Mouse (Mus musculus) Muller cell, postnatal 12 days (primary cell): ENCODE data around the gene Atp6v0a1.

ENCODE experiments used
- DNase-seq: peaks from one replicate; pipeline ENCODE4 v3.0.0-alpha.2; 2015; ENCODE audit errors: inconsistent ontology term

Atp6v0a1 gene

DNA sequence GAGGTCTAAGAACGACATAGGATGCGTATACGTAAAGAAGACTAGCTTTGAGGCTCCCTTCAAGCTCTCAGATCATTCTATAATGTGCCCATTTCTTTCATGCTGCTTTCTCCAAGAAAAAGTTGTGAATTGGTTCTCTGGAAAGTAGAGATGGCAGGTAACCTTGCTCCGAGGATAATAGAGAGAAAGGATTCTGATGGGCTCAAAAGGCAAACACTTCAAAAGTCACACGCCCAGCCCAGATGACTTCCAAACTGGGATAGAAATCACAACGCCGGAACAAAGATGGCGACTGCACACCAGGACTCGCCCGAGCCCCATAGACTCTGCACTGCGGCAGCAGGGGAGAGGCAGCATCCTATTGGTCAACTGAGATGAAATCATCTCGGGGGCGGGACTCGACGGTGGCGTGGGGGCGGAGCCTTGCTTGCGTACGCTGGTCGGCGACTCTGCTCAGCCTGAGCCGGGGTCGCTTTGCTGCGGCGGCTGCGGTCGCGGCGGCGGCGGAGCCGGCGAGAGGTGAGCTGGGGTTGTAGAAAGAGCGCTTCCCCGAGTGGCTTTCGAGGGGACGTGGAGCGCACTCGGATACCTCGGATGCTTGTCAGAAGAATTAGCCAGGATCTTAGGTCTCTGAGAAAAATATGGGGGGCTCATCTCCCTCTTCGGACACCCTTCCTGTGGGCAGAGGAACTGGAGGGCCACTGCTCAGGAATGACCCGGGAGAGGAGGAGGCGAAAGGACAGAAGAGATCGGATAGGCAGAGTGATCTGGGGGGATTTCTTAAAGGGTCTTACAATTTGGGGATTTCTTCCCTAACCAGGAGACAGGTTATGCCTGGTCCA is at the start of gene Atp6v0a1:
Gene Atp6v0a1, plus strand, starts transcription at position 407 of the 842 bp plus-strand sequence.
- peak; percentile 96 for DNase-seq

DNA sequence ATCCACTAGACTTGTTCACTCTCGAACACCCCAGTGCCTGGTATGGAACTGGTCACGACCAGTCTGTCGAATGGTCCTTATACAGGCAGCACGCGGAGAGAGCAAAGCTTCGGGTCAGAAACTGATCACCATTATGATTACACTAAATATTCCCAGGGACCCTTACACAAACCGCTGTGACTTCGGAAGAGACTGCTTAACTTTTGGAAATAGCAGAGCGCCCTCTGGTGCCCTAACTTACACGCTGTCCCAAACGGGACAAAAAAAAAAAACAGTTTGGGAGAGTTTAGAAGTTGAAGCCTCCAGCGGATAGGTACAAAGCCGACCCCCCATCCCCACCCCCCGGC is 49.8 kb upstream of the Atp6v0a1 start:
- DNase-seq = no peak

DNA sequence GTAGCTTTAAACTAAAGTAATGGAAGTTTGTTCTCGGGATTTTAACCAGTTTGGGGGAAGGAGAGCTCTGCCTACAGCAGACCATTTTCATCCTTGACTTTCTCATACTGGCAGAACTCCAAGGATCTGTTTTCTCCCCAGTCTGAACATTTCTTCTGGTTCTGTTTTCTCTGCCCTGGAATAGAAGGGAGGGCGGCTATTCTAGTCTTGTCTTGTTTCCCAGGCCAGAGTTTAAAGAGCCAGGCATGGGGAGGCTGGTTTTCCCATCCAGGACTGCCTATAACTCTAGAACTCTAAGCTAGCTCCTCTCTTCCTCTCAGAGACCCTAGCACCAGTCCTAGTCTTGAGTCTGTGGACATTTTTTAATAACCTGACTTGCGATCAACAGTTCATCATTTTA is 49.4 kb upstream of the Atp6v0a1 start:
- DNase-seq = no peak

DNA sequence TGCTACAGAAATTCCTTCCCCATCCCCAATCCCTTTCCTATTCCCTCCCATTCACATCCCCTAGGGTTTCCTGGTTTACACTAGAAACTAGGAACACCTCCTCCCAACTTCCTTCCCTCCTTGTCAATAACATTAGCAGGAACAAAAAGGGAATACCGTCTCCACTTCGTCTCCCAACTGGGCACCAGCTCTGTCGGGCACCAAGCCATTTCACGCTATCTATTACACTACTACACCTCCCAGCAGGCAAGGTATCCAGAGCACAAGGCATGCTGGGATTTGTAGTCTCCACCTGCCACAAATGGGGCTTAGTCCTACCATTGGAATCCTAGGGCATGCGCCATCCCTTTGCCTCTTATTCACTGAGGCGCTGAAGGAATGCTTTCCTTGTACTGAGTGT is 48.7 kb upstream of the Atp6v0a1 start:
- no peak for DNase-seq

DNA sequence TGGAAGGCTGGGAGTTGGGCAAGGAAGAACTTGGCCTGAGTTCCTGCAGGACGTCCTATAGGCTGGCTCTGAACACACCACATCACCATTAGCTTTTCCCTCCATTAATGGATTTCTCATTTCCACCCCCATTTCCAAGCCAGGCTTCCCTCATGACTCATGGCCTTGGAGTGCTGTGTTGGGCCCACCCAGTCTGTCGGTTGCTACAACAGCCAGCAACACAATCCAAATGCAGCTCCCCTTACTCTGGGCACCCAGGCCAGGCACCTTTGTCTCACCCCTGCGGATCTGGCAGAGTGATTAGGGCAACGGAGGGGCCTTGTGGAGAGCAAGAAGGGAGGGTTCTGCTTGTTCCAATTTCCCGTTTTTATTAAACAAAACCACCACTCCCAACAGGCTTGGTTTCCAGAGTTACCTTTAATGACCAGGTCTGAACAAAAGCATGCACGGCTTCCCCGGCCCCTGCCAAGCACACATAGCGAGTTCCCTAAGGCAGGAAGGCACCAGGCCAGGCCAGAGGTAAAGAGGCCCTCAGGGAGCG is 46.8 kb upstream of the Atp6v0a1 start:
- DNase-seq = peak; percentile 88

DNA sequence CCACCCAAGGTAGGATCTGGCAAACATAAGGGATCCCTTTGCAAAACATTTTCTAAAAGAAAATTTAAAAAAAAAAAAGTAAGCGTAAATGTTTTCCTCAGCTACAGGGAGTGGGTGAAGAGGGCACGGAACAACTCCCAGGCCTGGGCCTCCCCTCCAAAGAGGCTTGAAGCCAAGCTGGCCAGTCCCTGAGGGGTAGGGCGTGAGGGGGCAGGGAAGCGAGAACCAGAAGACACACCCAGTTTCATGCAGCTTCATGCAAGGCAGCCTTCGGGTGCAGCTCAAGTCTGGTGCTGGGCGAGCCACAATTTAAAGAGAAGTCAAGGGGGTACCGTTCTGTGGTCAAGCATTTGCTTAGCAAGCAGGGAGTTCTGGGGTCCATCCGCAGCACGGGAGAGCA is 45.6 kb upstream of the Atp6v0a1 start:
- DNase-seq = no peak

DNA sequence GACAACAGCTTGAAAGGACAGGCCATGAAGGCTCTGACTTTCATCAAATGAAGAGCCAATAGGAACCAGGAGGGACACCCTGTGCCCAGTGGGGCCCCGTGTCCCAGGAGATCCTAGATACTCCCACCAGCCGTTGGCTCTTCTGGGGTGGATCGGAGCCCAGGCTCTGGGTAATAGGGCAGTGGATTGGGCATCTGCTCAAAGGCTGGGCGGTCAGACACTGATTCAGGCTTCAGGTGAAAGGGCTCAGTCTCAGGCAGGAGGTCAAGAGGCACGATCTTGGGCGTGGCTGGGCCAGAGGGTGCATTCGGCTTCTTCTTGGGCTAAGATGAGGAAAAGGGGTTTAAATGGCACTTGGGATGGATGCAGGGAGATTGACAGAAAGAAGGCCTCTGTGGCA is 45.1 kb upstream of the Atp6v0a1 start:
- no peak for DNase-seq

DNA sequence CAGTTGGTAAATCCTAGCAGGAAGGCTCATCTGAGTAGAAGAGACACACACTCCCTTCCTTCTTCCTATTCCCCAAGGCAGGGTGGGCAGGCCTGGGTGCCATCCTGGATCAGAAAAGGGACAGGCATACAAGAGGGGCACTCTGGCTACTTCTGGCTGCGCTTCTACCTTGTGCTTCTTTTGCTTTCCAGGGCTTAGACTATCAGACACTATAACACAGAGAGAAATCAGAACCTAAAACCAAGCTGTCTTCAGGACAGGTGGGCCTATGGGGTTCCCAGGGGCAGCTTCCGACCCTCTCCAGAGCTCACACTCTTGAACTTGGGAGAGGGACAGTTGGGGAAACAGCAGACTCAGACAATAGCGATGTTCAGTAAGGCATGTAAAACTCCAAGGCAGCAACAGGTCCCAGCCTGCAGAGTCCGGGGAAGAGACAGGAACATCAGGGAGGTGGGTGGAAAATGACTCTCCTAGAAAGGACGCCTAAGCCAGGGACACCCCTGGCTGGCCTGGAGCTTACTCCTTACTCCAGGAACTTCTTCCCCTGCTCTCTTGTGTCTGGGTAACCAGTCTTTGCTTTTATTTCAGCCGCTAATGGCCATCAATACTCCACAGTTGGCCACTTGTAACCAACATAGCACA is 44.2 kb upstream of the Atp6v0a1 start:
- DNase-seq = no peak

DNA sequence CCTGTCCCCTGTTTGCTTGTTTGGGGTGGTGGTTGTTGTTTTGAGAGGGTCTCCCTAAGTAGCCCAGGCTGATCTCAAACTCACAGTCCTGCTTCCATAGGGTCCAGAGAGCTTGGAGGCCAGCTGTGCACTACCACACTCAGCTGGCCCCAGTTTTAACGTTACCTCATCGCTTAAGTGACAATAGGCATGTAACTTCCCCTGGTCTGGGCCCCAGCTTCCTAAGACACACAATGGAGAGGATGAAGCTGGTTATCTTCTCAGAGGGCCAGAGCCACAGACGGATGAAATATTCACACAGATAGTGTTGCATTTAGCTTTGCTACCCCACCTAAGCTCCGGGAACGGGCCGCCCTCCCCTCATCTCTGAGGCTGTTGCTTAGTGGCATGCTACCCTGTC is 43.5 kb upstream of the Atp6v0a1 start:
- no peak for DNase-seq

DNA sequence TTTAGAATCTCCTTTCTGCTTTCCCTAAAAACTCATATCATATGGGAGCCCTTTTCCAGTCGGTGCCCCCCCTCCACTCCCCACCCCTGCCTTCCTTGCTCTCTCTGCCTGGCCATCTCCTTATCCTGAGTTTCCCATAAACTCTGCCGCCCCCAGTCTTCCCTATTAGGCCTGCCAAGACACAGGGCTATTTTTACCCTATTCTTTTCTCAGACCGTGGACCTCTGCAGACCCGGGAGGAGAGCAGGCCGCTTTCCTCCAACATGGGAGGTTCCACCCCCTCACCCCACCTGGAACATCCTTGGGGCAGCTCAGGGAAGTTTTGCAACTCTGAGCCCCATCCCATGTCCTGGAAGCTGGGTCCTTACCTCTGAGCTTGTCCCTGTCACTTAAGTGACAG is 41.9 kb upstream of the Atp6v0a1 start:
- no peak for DNase-seq

DNA sequence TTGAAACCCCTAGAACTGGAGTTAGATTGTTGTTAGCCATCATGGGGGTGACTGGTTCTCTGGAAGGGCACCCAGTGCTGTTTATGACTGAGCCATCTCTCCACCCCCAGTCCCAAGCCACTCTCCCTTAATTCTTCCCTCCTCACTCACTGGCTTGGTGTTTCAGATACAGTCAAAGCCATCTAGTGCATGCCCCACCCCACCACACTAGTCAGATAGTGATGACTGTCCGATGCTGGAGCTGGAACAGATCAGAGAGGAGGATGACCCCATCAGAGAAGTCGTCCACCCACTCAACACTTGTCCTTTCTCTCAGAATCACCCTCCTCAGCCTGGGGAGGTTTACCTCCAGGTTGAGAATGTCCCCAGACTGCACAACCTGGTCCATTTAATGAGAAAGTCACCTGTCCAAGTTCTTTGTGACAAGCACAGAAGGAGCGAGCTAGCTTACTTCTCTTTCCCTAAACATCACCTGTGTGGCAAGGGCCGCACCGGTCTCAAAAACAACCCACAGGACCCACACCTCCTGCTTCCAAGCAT is 41.3 kb upstream of the Atp6v0a1 start:
- no peak for DNase-seq

DNA sequence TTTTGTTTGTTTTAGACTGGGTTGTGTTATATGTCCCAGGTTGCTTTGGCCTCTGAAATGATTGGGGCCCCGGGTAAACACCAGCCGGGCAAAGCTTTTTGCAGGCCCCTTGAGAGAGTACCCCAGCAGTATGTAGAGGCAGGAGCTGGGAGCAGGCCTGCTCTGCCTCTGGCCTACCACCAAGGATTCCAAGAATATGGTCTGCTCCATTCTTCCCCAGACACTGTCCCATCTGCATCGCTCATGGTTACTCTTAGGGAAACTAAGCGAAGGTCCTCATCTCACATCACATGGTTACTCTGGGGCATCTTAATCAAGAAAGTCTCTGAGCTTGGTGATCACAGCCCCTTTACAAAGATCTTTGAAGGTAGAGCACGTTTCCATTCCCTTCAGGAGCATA is 40.8 kb upstream of the Atp6v0a1 start:
- DNase-seq = no peak

DNA sequence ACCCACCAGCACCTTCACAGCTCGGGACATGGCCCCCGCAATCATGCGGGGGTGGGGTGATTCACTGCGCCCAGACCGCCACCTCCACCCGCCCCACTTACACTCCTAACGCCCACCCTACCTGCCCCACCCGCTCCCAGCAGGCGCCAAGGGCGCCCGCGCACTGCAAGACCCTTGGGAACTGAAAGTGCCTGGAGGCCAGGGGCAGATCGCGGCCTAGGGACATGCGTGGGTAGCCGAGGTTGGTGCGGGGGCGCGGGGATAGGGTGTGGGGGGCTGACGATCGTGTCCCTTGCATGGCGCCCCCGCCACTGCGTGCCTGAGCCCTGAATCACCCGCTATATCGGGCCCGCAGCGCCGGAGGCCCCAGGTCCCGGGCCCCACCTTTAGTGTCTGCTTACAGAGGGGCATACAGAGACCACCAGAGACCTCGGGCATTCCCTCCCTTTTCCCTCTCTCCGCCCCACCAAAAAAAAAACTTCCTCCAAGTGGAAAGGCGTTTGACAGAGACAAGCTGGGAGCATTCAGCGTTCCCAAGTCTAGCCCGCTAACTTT is 40.0 kb upstream of the Atp6v0a1 start:
- DNase-seq = peak; percentile 75

DNA sequence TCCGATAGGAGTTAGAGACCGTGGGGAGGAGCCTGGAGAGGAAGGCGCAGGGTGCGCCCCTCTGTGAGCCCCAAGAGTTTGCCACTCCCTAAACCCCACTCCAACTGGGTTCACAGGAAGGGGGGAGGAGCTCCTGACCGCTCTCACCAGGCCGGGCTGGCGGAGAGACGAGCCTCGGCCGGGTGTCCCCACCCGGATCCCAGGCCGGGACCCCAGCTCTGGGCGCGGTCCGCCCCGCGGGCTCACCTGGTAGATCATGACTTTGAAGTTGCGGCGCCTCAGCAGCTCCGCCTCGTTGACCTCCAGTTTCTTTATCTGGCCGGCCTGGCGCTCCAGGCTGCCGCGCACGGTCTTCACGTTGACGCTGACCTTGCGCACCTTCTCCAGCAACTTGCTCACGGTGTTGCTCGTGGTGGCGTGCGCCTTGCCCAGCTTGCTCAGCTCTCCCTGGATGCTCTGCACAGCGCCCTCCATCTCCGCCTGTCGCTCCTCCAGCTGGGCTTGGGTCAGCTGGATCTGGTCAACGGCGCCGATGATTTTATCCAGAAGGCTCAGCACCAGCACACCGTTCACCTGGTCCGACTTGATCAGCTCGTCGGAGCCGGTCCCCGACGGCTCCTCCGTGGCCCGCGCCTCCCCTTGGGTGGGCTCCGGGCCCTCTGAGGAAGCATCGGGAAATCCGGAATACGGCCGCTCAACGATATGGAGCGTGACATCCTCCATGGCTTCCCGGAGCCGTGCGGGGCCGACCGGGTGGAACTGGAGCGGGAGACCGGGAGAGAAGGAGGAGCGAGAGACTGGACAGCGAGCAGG is 39.3 kb upstream of the Atp6v0a1 start:
- peak; percentile 84 for DNase-seq

DNA sequence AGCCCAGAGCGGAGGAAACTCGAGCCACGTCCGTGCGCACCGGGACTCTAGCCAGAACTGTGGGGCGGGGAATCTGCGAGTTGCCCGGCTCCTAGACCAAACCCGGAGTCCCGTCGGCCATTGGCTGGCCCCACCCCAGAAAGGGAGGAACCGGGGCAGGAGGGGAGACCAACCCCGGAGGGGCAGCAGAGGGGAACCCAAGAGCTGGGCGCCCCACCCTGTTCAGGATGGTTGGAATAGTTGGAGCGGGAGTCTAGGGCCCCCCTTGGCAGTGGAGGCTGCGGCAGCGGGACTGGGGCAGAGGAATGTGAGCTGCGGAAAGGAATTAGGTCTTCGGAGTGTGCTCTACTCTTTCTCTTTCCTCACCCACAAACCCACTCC is 38.7 kb upstream of the Atp6v0a1 start, which contains the start of gene Cavin1:
Gene Cavin1, minus strand, starts transcription at position 331 of the 381 bp plus-strand sequence.
- peak; percentile 100 for DNase-seq

DNA sequence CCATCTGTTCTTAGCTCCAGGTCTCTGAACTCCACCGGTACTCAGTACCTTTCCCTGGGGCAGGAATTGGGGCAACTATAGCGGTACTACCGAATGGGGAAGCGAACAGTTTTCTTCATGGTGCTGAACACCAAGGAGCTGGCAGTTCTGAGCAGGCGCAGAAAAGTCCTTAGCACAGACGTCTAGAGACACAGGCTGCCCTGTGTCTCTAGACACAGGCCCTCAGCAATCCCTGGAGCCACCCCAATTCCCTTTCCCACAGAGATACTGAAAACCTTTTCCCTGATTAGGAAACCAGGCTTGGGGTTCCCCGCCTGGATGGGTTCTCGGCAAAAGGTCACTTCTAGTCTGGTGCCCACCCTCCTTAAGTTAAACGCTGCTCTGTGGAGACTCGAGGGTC is 37.8 kb upstream of the Atp6v0a1 start:
- DNase-seq = no peak

DNA sequence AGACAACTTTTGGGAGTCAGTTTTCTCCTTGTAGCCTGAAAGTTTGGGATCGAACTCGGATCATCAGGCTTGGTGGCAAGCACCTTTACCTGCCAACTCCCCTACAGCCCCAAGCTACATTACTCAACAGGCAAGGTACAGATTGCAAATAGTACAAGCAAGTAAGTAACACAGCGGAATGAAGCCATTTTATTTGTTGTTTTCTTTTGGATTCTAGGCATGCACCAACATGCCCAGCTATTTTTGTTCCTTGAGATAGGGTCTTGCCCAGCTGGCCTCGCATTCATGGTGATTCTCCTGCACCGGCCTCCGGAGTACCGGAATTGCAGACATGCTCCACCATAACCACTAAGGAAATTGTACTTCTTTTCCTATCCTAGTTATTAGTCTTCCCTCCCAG is 36.0 kb upstream of the Atp6v0a1 start:
- no peak for DNase-seq

DNA sequence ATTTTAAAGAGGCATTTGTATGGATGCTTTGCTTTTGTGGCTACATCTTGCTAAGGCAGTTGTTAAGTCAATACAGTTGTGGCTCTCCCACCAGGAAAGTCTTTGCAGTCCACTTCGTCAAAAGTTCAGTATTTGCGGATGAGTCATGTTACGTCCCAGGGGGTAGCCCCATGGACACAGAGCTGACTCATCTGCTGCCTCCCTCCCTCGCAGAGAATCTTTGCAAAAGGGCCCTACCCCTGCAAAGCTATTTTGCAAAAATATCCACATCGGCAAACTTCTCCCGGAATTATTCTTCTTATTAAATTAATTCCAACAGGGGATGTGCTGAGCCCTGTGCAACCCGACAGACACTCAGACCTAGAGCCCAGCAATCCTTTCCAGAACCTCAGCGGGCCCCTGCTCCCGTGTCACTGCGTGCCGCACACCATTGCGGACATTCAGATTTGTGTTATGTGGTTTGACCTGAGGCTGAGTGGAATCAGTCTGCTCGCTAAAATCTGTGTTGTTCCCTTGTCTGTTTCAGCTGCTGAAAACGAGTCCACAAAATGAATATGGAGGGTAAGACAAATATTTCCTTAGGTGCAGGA is 34.8 kb upstream of the Atp6v0a1 start:
- DNase-seq = peak; percentile 73

DNA sequence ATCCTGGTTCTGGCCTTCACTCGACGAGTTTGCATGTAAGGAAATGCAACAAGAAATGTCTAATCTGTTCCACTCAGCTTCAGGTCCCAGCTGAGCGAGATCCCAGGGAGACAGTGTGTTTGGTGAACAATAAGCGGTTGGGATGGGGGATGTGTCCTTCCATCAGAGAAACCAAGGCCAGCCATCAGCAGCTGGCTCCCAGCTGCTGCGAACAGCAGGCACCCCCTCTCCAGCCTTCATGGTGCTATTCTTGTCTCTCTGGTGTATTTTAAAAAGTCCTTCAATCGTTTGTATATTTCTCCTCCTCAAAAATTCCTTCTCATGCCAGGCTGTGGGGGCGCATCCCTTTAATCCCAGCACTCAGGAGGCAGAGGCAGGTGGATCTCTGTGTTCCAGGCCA is 34.0 kb upstream of the Atp6v0a1 start:
- DNase-seq = no peak

DNA sequence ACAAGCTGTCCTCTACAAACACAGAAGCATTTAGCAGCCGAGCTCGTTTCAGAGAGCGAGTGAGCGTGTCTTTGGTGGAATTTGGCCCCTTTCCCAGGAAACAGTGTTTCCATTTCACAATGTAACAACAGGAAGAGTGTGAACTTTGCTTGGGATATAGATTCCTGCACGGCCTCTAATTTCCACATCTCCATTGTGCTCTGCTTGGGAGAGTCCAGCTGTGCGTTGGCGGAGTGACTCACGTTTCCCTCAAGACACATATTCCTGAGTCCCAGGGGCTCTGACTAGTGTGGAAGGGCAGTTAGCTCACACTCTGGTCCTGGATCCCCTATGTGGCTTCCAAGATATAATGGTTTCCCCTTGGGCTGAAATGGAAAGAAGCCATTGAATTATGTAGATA is 29.4 kb upstream of the Atp6v0a1 start:
- DNase-seq = peak; percentile 89

DNA sequence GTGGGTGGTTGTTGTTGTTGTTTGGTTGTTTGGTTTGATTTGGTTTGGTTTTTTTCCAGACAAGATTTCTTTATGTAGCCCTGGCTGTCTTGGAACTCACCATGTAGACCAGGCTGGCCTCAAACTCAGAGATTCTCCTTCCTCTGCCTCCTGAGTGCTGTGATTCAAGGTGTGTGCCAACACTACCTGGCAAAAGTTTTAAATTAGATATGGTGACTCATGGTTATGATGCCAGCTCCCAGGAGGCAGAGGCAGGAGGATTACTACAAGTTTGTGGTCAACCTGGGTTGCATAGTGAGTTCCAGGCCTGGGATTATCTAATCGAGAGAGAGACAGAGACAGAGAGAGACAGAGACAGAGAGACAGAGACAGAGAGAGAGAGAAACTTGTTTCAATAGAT is 28.8 kb upstream of the Atp6v0a1 start:
- no peak for DNase-seq
